Mouse (Mus musculus): ENCODE data around the gene Cmklr1.
A peak's percentile ranks its signal among the peaks of the same experiment; 100 is the strongest.

Cmklr1 gene

GRCm38 (mm10) chr5:113619151-113619550 is 31.1 kb downstream of the Cmklr1 start:
- no peak for DNase-seq

GRCm38 (mm10) chr5:113618716-113619115 is 31.5 kb downstream of the Cmklr1 start:
- peak; percentile 64 to 73 for DNase-seq

GRCm38 (mm10) chr5:113611771-113612233 is 38.4 kb downstream of the Cmklr1 start:
- DNase-seq = no peak

GRCm38 (mm10) chr5:113611131-113611530 is 39.1 kb downstream of the Cmklr1 start:
- DNase-seq = no peak

GRCm38 (mm10) chr5:113610490-113610889 is 39.7 kb downstream of the Cmklr1 start:
- DNase-seq = no peak

- DNase-seq = no peak
These were observed 40.3 kb downstream of the Cmklr1 start for GRCm38 (mm10) chr5:113609891-113610290.

GRCm38 (mm10) chr5:113608511-113608910 is 41.7 kb downstream of the Cmklr1 start:
- DNase-seq = no peak

GRCm38 (mm10) chr5:113607941-113608431 is 42.2 kb downstream of the Cmklr1 start:
- DNase-seq = no peak

- peak in 1 of 2 experiments; percentile 52 for DNase-seq
These were observed 43.1 kb downstream of the Cmklr1 start for GRCm38 (mm10) chr5:113606961-113607785.

- no peak for DNase-seq
These were observed 44.1 kb downstream of the Cmklr1 start for GRCm38 (mm10) chr5:113606121-113606520.

GRCm38 (mm10) chr5:113604758-113605157 is 45.5 kb downstream of the Cmklr1 start:
- no peak for DNase-seq

GRCm38 (mm10) chr5:113603471-113603870 is 46.8 kb downstream of the Cmklr1 start:
- DNase-seq = no peak

- DNase-seq = no peak
These were observed 49.4 kb downstream of the Cmklr1 start for GRCm38 (mm10) chr5:113600803-113601202.

GRCm38 (mm10) chr5:113600181-113600580 is 50.0 kb downstream of the Cmklr1 start:
- no peak for DNase-seq

- DNase-seq = no peak
These were observed 53.4 kb downstream of the Cmklr1 start for GRCm38 (mm10) chr5:113596780-113597353.

- no peak for DNase-seq
These were observed 54.0 kb downstream of the Cmklr1 start for GRCm38 (mm10) chr5:113596252-113596651.

- no peak for DNase-seq
These were observed 56.1 kb downstream of the Cmklr1 start for GRCm38 (mm10) chr5:113593911-113594705.

- no peak for DNase-seq
These were observed 58.4 kb downstream of the Cmklr1 start for GRCm38 (mm10) chr5:113591751-113592230.

- DNase-seq = no peak
These were observed 59.1 kb downstream of the Cmklr1 start for GRCm38 (mm10) chr5:113591166-113591565.

- peak in 1 of 2 experiments; percentile 50 for DNase-seq
These were observed 60.1 kb downstream of the Cmklr1 start for GRCm38 (mm10) chr5:113590010-113590640.

GRCm38 (mm10) chr5:113586458-113586849 is 63.8 kb downstream of the Cmklr1 start:
- DNase-seq = peak in 1 of 2 experiments; percentile 35
